Mouse (Mus musculus) hindbrain, postnatal 0 days (tissue): Measurements from ENCODE around the gene Slc9a9. TPM values are rescaled to one million over a fixed set of nuclear protein-coding genes. Genes with fewer than 3 reads are reported as not detected.
A peak's percentile ranks its signal among the peaks of the same experiment; 100 is the strongest.

Source experiments
- ATAC-seq: fragments of 200-750 bp; cut with Nextera tagmentation; 2 replicates; pipeline ENCODE4 v1.8.0; 2017; ENCODE audit warnings: mild to moderate bottlenecking, moderate TSS enrichment, moderate library complexity
- DNase-seq: peaks from one replicate; pipeline ENCODE4 v3.0.0-alpha.2; 2015; ENCODE audit warnings: low spot score
- H3K27ac ChIP-seq: fragments of 300-500 bp; sonication (generic); 2 replicates; pipeline ENCODE4 v1.5.1; 2014; ENCODE audit warnings: mild to moderate bottlenecking
- H3K27me3 ChIP-seq: fragments of 300-500 bp; sonication (generic); 2 replicates; pipeline ENCODE4 v1.6.1; 2014; ENCODE audit warnings: low read length, mixed read lengths; ENCODE audit not compliant: insufficient read depth
- H3K36me3 ChIP-seq: fragments of 300-500 bp; sonication (generic); 2 replicates; pipeline ENCODE4 v1.6.1; 2014; ENCODE audit warnings: low read length, mixed read lengths; ENCODE audit not compliant: insufficient read depth
- H3K4me1 ChIP-seq: fragments of 300-500 bp; sonication (generic); 2 replicates; pipeline ENCODE4 v1.6.1; 2014; ENCODE audit warnings: antibody characterized with exemption, low read length, mixed read lengths; ENCODE audit not compliant: insufficient read depth
- H3K4me2 ChIP-seq: fragments of 300-500 bp; sonication (generic); 2 replicates; pipeline ENCODE4 v1.6.1; 2014; ENCODE audit warnings: low read depth, mild to moderate bottlenecking, low read length, moderate library complexity, mixed read lengths
- H3K4me3 ChIP-seq: fragments of 300-500 bp; sonication (generic); 2 replicates; pipeline ENCODE4 v1.5.1; 2014; ENCODE audit warnings: low read length
- H3K9ac ChIP-seq: fragments of 300-500 bp; sonication (generic); replicated peaks from 2 replicates; pipeline ENCODE4 v1.6.1; 2014; ENCODE audit warnings: mild to moderate bottlenecking, low read length, moderate library complexity, mixed read lengths
- H3K9me3 ChIP-seq: fragments of 300-500 bp; sonication (generic); 2 replicates; pipeline ENCODE4 v1.6.1; 2016; ENCODE audit warnings: low read length, mixed read lengths
- CTCF ChIP-seq: IDR thresholded peaks from 2 replicates; pipeline ENCODE4 v1.5.1; 2016; ENCODE audit warnings: antibody characterized with exemption, control low read depth, low read depth
- WGBS: fragments of 180-500 bp; shearing (Covaris S2); extraction: QIAGEN DNeasy Blood & Tissue Kit; methylation state at CpG from one replicate; pipeline ENCODE4 v1.1.7; 2014; 5-methylcytosine and 5-hydroxymethylcytosine counted together
- polyA plus RNA-seq: library from polyadenylated mRNA; unstranded; fragments of >200 nt; fragmentation: Nextera tagmentation; extraction: Ambion mirVana; gene quantifications from 2 replicates; pipeline ENCODE4 v1.2.1, GENCODE M21; 2015
- total RNA-seq: library from RNA; depleted of rRNA; stranded (reverse); fragments of >200 nt; gene quantifications from 2 replicates; pipeline ENCODE4 v1.2.3, GENCODE M21; 2014

The Slc9a9 gene
- total and polyA plus RNA-seq, 2 experiments from 2014 or later: 5.8 to 6.6 TPM

DNA sequence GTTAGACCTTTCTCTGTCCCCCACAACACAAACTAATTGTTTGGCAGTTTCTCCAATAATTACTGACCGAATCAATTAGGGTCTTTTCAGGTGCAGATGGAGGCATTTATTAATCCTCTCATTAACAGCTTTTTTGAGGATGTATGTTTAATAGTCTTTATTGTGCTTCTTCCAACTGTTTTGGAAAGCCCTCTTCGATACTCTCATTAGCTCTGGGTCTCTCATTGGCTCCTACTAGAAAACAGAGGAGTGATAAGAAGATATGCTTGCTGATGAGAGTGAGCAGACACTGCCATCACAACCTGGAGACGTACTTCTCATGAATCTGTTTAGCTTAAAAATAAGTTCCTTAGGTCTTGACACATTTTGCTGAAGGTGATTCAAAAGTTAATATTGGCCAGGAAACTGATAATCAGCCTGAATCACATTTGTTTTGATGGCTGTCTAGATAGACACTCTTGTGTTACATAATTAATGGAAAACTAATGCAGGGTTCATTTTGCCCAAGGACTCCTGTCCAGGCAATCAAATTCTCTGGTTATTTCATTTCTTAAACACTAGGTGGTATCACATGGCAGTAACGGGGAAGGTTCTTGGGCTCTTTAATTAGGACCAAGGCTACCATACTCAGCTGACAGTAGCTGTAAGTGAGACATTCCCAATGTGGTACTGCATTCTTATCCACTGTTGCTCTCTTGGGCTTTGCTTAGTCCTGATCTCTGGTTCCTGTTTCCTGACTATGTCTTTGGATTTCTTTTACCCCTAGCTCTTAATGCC, 199.5 kb downstream of the Slc9a9 start:
- H3K4me3 ChIP-seq: no peak overlapping the region
- no peaks in the 10 kb centered on the region for H3K36me3 ChIP-seq
- H3K27me3 ChIP-seq: no peaks in the 10 kb centered on the region
- no peak overlapping the region for H3K9ac ChIP-seq
- WGBS: 71% methylated on average over 4 of the region's 4 CpGs
- no peak overlapping the region for H3K27ac ChIP-seq
- ATAC-seq: no peak
- no peak for DNase-seq
- no peak overlapping the region for H3K4me2 ChIP-seq
- H3K9me3 ChIP-seq: no peaks in the 10 kb centered on the region
- TF ChIP-seq CTCF: peak; percentile 19
- H3K4me1 ChIP-seq: no peaks in the 10 kb centered on the region

DNA sequence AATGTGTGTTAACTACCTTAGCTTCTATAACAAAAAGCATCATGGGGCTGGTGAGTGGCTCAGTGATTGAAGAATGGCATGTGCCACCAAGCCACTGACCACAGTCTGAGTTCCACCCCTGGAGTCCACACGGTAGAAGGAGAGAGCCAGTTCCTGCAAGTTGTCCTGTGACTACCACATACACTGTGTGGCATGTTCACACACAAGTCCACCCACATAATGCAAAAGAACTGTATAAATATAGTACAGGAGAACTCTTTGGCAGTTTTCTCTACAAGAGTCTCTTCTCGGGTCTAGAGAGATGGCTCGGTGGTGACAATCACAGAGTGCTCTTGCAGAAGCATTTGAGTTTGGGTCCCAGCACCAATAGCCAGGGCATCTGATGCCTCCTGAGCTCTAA, 212.8 kb downstream of the Slc9a9 start:
- H3K4me2 ChIP-seq: no peak overlapping the region
- no peaks in the 10 kb centered on the region for H3K9me3 ChIP-seq
- no peaks in the 10 kb centered on the region for H3K36me3 ChIP-seq
- no peak overlapping the region for H3K9ac ChIP-seq
- no peaks in the 10 kb centered on the region for H3K4me1 ChIP-seq
- no peak overlapping the region for H3K4me3 ChIP-seq
- ATAC-seq (no peak), DNase-seq (no peak)
- H3K27ac ChIP-seq: no peak overlapping the region
- no peaks in the 10 kb centered on the region for H3K27me3 ChIP-seq
- no peak for TF ChIP-seq CTCF
- WGBS: 95% methylated on average over 3 of the region's 3 CpGs

DNA sequence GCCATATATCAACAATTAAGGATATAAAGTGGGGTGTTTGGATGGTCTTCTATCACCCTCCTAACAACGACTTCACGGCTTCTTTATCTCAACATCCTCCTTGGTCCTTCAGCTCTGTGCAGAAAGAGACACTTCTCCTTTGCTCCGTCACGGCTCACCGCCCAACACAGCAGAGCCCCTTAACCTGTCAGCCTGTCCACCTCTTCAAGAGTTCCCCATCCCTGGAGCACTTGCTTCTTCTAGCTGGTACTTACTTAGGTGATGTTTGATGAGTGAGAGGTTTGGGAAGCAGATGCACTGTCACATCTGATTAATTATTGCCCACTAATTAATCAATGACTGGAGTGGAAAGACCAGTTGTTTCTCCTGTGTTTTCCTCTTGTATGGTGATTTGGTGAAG, 213.7 kb downstream of the Slc9a9 start:
- TF ChIP-seq CTCF: no peak
- DNase-seq: no peak
- ATAC-seq: no peak
- Histone ChIP-seq H3K27me3 (no peaks in the 10 kb centered on the region), H3K4me2 (no peak overlapping the region), H3K4me3 (no peak overlapping the region), H3K36me3 (no peaks in the 10 kb centered on the region), H3K9me3 (no peaks in the 10 kb centered on the region), H3K4me1 (no peaks in the 10 kb centered on the region), H3K9ac (no peak overlapping the region), H3K27ac (no peak overlapping the region)
- 88% methylated on average over 5 of the region's 5 CpGs for WGBS

DNA sequence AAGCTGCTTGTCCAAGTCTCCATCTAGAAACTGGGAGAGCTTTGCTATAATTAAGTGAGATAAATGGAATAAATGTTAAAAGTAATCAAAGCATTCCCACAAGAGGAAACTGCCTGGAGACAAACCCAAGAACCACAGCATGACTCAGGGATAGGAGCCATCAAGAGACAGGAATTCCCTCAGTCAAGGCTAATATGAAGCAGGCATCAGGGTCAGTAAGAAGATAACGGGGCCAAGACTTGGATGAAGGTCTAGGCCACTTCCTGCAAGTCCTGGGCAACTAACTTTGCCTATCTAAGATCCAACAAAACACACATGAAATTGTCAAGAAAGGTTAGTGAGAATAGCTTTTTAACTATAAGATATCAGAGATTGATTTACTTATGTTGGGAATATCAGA, 215.4 kb downstream of the Slc9a9 start:
- Histone ChIP-seq H3K36me3 (no peaks in the 10 kb centered on the region), H3K4me2 (no peak overlapping the region), H3K4me1 (no peaks in the 10 kb centered on the region), H3K9ac (no peak overlapping the region), H3K27ac (no peak overlapping the region), H3K27me3 (no peaks in the 10 kb centered on the region), H3K4me3 (no peak overlapping the region), H3K9me3 (no peaks in the 10 kb centered on the region)
- ATAC-seq (no peak), DNase-seq (no peak)
- no peak for TF ChIP-seq CTCF
- WGBS: 96% methylated on average over 1 of the region's 1 CpGs

DNA sequence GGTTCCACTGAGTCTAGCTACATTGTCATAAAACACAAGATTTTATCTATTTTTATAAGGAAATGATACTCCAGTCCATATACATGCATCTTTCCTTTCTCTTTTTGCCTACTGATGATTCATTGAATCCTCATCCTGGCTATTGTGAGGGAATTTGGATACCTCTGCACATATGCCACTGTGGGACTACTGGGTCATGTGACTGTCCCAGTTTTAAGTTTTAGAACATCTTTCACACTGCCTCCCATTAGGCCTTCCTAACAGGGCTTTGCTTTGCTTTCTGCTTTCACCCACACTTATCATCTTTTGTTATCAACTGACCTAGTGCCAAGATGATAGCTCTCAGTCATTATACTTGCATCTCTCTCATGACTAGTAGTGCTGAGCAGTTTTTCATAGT, 219.9 kb downstream of the Slc9a9 start:
- H3K9me3 ChIP-seq: no peaks in the 10 kb centered on the region
- no peak for TF ChIP-seq CTCF
- no peak for DNase-seq
- no peak overlapping the region for H3K4me2 ChIP-seq
- H3K4me1 ChIP-seq: no peaks in the 10 kb centered on the region
- H3K27me3 ChIP-seq: no peaks in the 10 kb centered on the region
- H3K9ac ChIP-seq: no peak overlapping the region
- H3K27ac ChIP-seq: no peak overlapping the region
- no peaks in the 10 kb centered on the region for H3K36me3 ChIP-seq
- no peak for ATAC-seq
- no peak overlapping the region for H3K4me3 ChIP-seq

DNA sequence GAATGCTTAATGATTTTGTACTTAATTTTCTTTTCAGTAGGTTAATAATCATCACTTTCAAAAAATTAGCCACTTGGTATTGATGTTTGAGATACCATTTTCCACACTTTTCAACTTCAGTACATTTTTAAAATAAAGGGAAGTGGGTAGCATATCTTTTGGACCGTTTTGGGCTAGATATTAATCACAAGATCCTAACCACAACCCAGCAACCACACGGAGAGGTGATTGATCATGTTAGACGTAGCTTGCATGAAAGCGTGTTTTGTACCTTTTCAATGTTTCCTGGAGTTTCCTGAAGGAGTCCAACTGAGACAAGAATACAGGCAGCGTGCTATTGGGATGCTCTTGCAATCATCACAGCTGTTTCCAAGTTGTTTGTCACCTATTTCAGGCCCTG, 226.2 kb downstream of the Slc9a9 start:
- no peaks in the 10 kb centered on the region for H3K36me3 ChIP-seq
- H3K27me3 ChIP-seq: no peaks in the 10 kb centered on the region
- H3K9ac ChIP-seq: no peak overlapping the region
- ATAC-seq (no peak), DNase-seq (no peak)
- H3K27ac ChIP-seq: no peak overlapping the region
- H3K4me1 ChIP-seq: no peaks in the 10 kb centered on the region
- no peak overlapping the region for H3K4me3 ChIP-seq
- H3K4me2 ChIP-seq: no peak overlapping the region
- TF ChIP-seq CTCF: no peak
- WGBS: 81% methylated on average over 5 of the region's 5 CpGs
- H3K9me3 ChIP-seq: no peaks in the 10 kb centered on the region

DNA sequence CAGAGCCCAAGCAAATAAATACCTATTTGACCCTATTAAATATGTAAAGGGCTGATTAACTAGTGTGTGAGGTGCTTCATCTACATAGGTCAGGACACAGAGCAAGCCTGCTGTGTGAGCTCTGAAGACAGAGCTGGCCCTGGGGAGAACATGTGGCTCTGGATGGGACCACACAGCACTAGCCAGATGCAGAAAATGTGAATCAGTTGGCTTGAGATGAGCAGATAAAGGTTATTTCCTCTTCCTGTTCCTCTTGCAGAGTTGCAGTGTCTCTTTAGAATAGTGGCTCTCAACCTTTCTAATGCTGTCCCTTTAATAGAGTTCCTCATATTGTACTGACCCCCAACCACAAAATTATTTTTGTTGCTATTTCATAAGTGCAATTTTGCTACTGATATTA, 234.5 kb downstream of the Slc9a9 start:
- no peak for ATAC-seq
- no peak overlapping the region for H3K4me3 ChIP-seq

More for the DNA sequence above, 234.5 kb downstream of the Slc9a9 start:
- no peak for TF ChIP-seq CTCF
- Histone ChIP-seq H3K27me3 (no peaks in the 10 kb centered on the region), H3K9me3 (no peaks in the 10 kb centered on the region), H3K36me3 (no peaks in the 10 kb centered on the region), H3K4me1 (no peaks in the 10 kb centered on the region), H3K27ac (no peak overlapping the region), H3K9ac (no peak overlapping the region), H3K4me2 (no peak overlapping the region)
- no peak for DNase-seq
